Mouse (Mus musculus) CH12.LX (cell line): ENCODE results near the gene Rasgrf2.

Source experiments
- BHLHE40 ChIP-seq: IDR thresholded peaks from 2 replicates; pipeline ENCODE4 v1.6.1; 2011; ENCODE audit warnings: mild to moderate bottlenecking, low read depth, low read length, improper control_type of control experiment
- CTCF ChIP-seq, 2 experiments: IDR thresholded peaks in 1 of 2; conservative IDR thresholded peaks in 1 of 2; 2 replicates each; pipeline ENCODE4 v1.5.1; 2011 to 2012; ENCODE audit warnings: low read depth in 2 of 2, low read length in 2 of 2, improper control_type of control experiment in 1 of 2, inconsistent platforms in 1 of 2, mild to moderate bottlenecking in 1 of 2, moderate library complexity in 1 of 2
- EP300 ChIP-seq: IDR thresholded peaks from 2 replicates; pipeline ENCODE4 v1.6.1; 2011; ENCODE audit warnings: low read length, improper control_type of control experiment
- KAT2A ChIP-seq: IDR thresholded peaks from 2 replicates; pipeline ENCODE4 v1.6.1; 2012; ENCODE audit warnings: low read length, improper control_type of control experiment, inconsistent platforms; ENCODE audit not compliant: insufficient replicate concordance
- MAX ChIP-seq: IDR thresholded peaks from 2 replicates; pipeline ENCODE4 v1.6.1; 2011; ENCODE audit warnings: low read length, improper control_type of control experiment
- USF2 ChIP-seq: conservative IDR thresholded peaks from 2 replicates; pipeline ENCODE4 v1.6.1; 2011; ENCODE audit warnings: low read depth, low read length, improper control_type of control experiment
- ZNF384 ChIP-seq: IDR thresholded peaks from 2 replicates; pipeline ENCODE4 v1.6.1; 2012; ENCODE audit warnings: low read depth, low read length, improper control_type of control experiment, inconsistent platforms

DNA sequence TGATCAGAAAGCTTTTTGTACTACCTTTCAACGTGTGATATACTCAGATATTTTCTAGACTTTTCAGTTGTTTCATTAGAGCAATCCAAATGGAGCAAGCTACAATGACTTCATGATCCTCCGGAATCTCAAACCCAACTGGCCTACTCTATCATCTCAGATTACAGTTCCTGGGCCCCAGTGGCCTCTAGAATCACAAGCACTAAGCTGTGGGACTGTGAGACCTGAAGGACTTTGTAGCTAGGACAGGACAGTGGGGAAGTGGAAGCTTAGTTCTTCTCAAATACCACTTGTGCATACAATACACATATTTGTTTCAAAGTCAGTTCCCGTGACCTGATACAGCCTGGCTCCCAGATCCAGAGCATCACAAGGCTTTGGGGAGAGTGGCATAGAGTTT, 253.5 kb downstream of the Rasgrf2 start:
- TF ChIP-seq BHLHE40 (no peak), CTCF (conservative IDR thresholded peaks at IDR 0.05 in 1 of 2, IDR thresholded peaks at IDR 0.05 in 1 of 2; ENCODE audit: low read depth in 2 of 2, low read length in 2 of 2) (no peak), MAX (no peak), USF2 (no peak), KAT2A (no peak), EP300 (no peak), ZNF384 (no peak)
